Mouse (Mus musculus): ENCODE results near the gene Tspoap1.

Gene Tspoap1

GRCm38 (mm10) chr11:87760301-87761081, at the start of gene Tspoap1:
Tspoap1 (plus strand) TSS chr11:87760541.
- peak; percentile 55 for DNase-seq (ENCODE audit: low spot score)

- no peak for DNase-seq (ENCODE audit: low spot score)
These were observed 48.2 kb upstream of the Tspoap1 start for GRCm38 (mm10) chr11:87712188-87712587.

- no peak for DNase-seq (ENCODE audit: low spot score)
These were observed 44.3 kb upstream of the Tspoap1 start for GRCm38 (mm10) chr11:87715999-87716398.

GRCm38 (mm10) chr11:87719526-87719925, 40.8 kb upstream of the Tspoap1 start:
- no peak for DNase-seq (ENCODE audit: low spot score)

GRCm38 (mm10) chr11:87720324-87720723, 40.0 kb upstream of the Tspoap1 start:
- no peak for DNase-seq (ENCODE audit: low spot score)

GRCm38 (mm10) chr11:87720839-87721238, 39.5 kb upstream of the Tspoap1 start:
- no peak for DNase-seq (ENCODE audit: low spot score)

- no peak for DNase-seq (ENCODE audit: low spot score)
These were observed 38.2 kb upstream of the Tspoap1 start for GRCm38 (mm10) chr11:87722168-87722567.

- no peak for DNase-seq (ENCODE audit: low spot score)
These were observed 37.5 kb upstream of the Tspoap1 start for GRCm38 (mm10) chr11:87722891-87723290.

- no peak for DNase-seq (ENCODE audit: low spot score)
These were observed 34.8 kb upstream of the Tspoap1 start for GRCm38 (mm10) chr11:87725515-87725914.

GRCm38 (mm10) chr11:87725964-87726562, 34.3 kb upstream of the Tspoap1 start:
- DNase-seq (ENCODE audit: low spot score): peak; percentile 59

- no peak for DNase-seq (ENCODE audit: low spot score)
These were observed 33.3 kb upstream of the Tspoap1 start for GRCm38 (mm10) chr11:87727021-87727420.

GRCm38 (mm10) chr11:87727471-87727870, 32.9 kb upstream of the Tspoap1 start:
- DNase-seq (ENCODE audit: low spot score): no peak

- DNase-seq (ENCODE audit: low spot score): no peak
These were observed 31.3 kb upstream of the Tspoap1 start for GRCm38 (mm10) chr11:87728850-87729592.

- no peak for DNase-seq (ENCODE audit: low spot score)
These were observed 30.7 kb upstream of the Tspoap1 start for GRCm38 (mm10) chr11:87729593-87730185.

- no peak for DNase-seq (ENCODE audit: low spot score)
These were observed 29.6 kb upstream of the Tspoap1 start for GRCm38 (mm10) chr11:87730652-87731310.

GRCm38 (mm10) chr11:87734346-87734745, 26.0 kb upstream of the Tspoap1 start:
- no peak for DNase-seq (ENCODE audit: low spot score)

- DNase-seq (ENCODE audit: low spot score): no peak
These were observed 24.6 kb upstream of the Tspoap1 start for GRCm38 (mm10) chr11:87735691-87736090.

- peak; percentile 82 for DNase-seq (ENCODE audit: low spot score)
These were observed 23.6 kb upstream of the Tspoap1 start for GRCm38 (mm10) chr11:87736647-87737134.

GRCm38 (mm10) chr11:87737175-87737740, 23.1 kb upstream of the Tspoap1 start, which contains the start of gene Supt4a:
Supt4a (plus strand) TSS chr11:87737552.
- peak; percentile 98 for DNase-seq (ENCODE audit: low spot score)

- no peak for DNase-seq (ENCODE audit: low spot score)
These were observed 16.6 kb upstream of the Tspoap1 start for GRCm38 (mm10) chr11:87743691-87744090.

GRCm38 (mm10) chr11:87744964-87745363, 15.4 kb upstream of the Tspoap1 start:
- DNase-seq (ENCODE audit: low spot score): no peak
